Mouse (Mus musculus) neural tube, embryonic 12.5 days (tissue): Measurements from ENCODE around the gene Shbg. TPM values are rescaled to one million over a fixed set of nuclear protein-coding genes. Genes with fewer than 3 reads are reported as not detected.

Source experiments
- ATAC-seq: fragments of 200-750 bp; cut with Nextera tagmentation; 2 replicates; pipeline ENCODE4 v1.8.0; 2017; ENCODE audit warnings: low read depth, mild to moderate bottlenecking, moderate TSS enrichment, moderate library complexity; ENCODE audit not compliant: low FRiP score
- H3K27ac ChIP-seq: fragments of 300-500 bp; sonication (generic); 2 replicates; pipeline ENCODE4 v1.5.1; 2016
- H3K27me3 ChIP-seq: fragments of 300-500 bp; sonication (generic); replicated peaks from 2 replicates; pipeline ENCODE4 v1.6.1; 2016; ENCODE audit warnings: mild to moderate bottlenecking
- H3K36me3 ChIP-seq: fragments of 300-500 bp; sonication (generic); 2 replicates; pipeline ENCODE4 v1.6.1; 2016; ENCODE audit warnings: mild to moderate bottlenecking
- H3K4me1 ChIP-seq: fragments of 300-500 bp; sonication (generic); 2 replicates; pipeline ENCODE4 v1.6.1; 2016
- H3K4me2 ChIP-seq: fragments of 300-500 bp; sonication (generic); replicated peaks from 2 replicates; pipeline ENCODE4 v1.6.1; 2016; ENCODE audit warnings: mild to moderate bottlenecking
- H3K4me3 ChIP-seq: fragments of 300-500 bp; sonication (generic); 2 replicates; pipeline ENCODE4 v1.5.1; 2016
- H3K9ac ChIP-seq: fragments of 300-500 bp; sonication (generic); 2 replicates; pipeline ENCODE4 v1.6.1; 2016; ENCODE audit warnings: mild to moderate bottlenecking
- H3K9me3 ChIP-seq: fragments of 300-500 bp; sonication (generic); 2 replicates; pipeline ENCODE4 v1.6.1; 2016; ENCODE audit warnings: mild to moderate bottlenecking
- WGBS: fragments of 180-500 bp; shearing (Covaris S2); methylation state at CpG from one replicate; pipeline ENCODE4 v1.1.7; 2016; 5-methylcytosine and 5-hydroxymethylcytosine counted together
- polyA plus RNA-seq: library from polyadenylated mRNA; unstranded; fragments of >200 nt; fragmentation: Nextera tagmentation; extraction: Ambion mirVana; gene quantifications from 2 replicates; pipeline ENCODE4 v1.2.1, GENCODE M21; 2016

Gene Shbg
- polyA plus RNA-seq, 1 experiment from 2014 or later, result not detected

DNA sequence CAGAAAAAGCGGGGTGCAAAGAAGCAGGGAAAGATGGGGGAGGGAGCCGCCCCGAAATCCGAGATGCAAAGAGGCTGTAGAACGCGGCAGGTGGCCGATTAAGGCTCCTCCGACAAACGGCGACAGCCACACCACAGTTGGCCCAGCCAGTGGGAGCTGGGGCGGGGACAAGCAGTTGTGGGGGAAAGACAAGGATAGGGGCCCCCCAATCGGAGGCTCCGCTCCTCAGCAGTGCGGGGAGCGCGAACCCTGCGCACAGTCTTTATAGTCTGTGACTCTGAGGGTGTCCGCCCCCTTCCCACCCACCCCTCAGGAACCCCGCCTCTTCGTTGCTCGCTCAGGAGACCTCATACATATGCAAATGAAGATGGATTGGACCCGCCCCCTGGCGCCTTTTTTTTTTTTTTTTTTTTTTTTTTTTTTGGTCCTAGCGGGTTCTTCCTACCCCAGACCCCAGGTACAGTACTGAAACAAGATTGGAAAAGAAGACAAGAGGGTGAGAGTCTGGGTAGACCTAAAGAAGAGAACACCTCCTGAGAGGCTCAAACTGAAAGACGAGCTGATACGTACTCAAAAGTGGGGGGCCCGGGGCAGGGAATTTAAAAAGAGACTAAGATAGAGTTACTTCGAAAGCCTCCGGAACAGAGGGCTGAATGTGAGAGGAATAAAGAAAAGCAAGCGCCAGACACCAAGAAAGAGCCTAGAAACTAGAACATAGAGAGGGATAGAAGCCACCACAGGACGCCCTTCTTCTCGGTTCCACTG is 11.8 kb downstream of the Shbg start, which contains the start of gene Atp1b2:
TSS of gene Atp1b2 (minus strand) at position 217 of the 765 bp plus-strand sequence.
- Histone ChIP-seq H3K36me3 (no peaks in the 10 kb centered on the region), H3K27ac (no peak within 1 kb of the TSS), H3K9ac (peak within 1 kb of the TSS; percentile 77), H3K27me3 (peaks cover 8% of the 10 kb centered on the region; the same call in 1 of the 2 replicates), H3K9me3 (no peaks in the 10 kb centered on the region), H3K4me2 (peak within 1 kb of the TSS; percentile 100), H3K4me1 (peaks cover 24% of the 10 kb centered on the region), H3K4me3 (peak within 1 kb of the TSS; percentile 59)
- 3% methylated on average over 32 of the region's 32 CpGs for WGBS
- ATAC-seq, result peak; percentile 81

DNA sequence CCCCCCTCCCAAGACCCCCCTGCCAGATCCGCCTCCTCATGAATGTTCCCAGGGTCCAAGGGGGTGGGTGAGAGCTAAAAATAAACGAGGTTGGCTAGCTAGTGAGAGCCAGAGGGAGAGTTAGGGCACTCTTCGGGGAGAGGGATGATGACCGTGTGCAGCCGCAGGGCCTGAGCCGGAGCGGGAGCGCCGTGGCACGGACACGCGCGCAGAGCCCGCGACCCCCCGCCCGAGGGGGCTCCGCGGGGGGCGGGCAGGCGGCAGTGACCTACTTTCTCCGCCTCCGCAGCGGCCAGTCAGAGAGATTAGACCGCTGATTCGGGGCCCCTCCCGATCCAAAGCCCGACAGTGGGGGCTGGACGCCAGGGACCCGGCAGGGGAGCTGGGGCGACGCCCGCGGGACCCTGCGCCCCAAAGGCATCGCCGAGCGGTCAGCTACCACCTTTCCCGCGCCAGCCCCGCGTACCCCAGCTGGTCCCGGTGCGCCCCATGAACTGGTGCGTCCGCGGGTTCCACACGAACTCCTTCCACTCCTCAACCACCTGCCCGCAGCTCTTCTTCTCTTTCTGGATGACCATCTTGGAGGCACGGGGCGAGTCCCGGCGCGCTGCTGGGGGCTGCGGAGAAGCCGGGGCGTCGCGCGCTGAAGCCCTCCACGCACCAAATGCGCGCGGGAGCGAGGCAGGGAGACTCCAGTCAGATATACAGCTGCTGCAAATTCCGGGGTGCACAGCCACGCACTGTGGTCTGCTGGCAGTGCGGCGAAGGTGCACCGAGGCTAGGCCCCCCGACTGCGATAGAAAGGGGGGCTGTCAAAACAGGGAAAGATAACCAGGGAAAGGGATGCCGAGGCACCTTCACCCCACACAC is 12.7 kb downstream of the Shbg start:
- H3K4me3 ChIP-seq, result peak overlapping the region; percentile 59
- peak overlapping the region; percentile 77 for H3K9ac ChIP-seq
- peak; percentile 58 for ATAC-seq
- peaks cover 8% of the 10 kb centered on the region; the same call in 1 of the 2 replicates for H3K27me3 ChIP-seq
- no peaks in the 10 kb centered on the region for H3K36me3 ChIP-seq
- WGBS, result under 1% methylated on average over 73 of the region's 73 CpGs
- no peak overlapping the region for H3K27ac ChIP-seq
- H3K4me1 ChIP-seq, result peaks cover 32% of the 10 kb centered on the region
- peak overlapping the region; percentile 100 for H3K4me2 ChIP-seq
- no peaks in the 10 kb centered on the region for H3K9me3 ChIP-seq

DNA sequence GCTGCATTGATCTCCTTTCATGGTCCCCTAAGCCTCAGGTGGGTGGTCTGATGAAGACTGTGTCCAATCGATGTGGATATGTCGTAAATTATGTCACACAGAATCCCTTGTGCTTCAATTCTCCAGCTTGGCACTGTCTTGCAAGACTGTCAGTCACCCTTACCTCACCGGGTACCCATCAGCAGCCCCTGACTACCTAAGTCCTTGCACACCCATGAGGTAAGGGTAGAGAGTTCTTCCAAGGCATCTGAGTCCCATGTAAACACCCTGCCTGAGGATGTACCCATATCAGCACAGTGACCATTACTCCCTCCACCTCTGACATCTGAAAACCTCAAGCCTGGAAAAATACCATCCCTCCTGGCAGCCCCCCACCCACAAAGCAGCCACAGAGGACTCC is 13.4 kb downstream of the Shbg start:
- H3K27ac ChIP-seq, result no peak overlapping the region
- no peaks in the 10 kb centered on the region for H3K36me3 ChIP-seq
- H3K9ac ChIP-seq, result peak overlapping the region; percentile 77
- peaks cover 8% of the 10 kb centered on the region; the same call in 1 of the 2 replicates for H3K27me3 ChIP-seq
- no peaks in the 10 kb centered on the region for H3K9me3 ChIP-seq
- H3K4me2 ChIP-seq, result peak overlapping the region; percentile 100
- peak overlapping the region; percentile 59 for H3K4me3 ChIP-seq
- WGBS, result 51% methylated on average over 3 of the region's 3 CpGs
- ATAC-seq, result no peak
- peaks cover 37% of the 10 kb centered on the region for H3K4me1 ChIP-seq

DNA sequence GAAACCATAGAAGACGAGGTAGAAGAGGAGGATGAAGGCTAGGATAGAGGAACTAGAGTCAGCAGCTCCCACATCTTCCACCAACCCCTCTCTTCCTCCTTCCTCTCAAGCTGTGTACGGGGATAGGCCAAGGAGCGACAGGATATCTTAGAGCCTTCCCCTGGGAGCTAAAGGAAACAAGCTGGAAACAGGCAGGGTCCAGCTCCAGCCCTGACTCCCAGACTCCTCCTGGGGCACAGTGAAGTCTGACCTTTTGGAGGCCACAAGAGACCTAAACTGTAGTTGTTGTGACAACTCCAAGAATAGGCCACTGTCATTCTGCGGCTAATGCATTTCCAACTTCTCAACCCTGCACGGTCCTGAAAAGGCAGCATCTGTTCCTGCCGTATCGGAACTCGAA is 14.2 kb downstream of the Shbg start:
- Histone ChIP-seq H3K9ac (no peak overlapping the region), H3K36me3 (no peaks in the 10 kb centered on the region), H3K27ac (no peak overlapping the region), H3K27me3 (peaks cover 8% of the 10 kb centered on the region; the same call in 1 of the 2 replicates), H3K9me3 (no peaks in the 10 kb centered on the region), H3K4me2 (no peak overlapping the region), H3K4me3 (no peak overlapping the region), H3K4me1 (peaks cover 40% of the 10 kb centered on the region)
- no peak for ATAC-seq
- 82% methylated on average over 8 of the region's 8 CpGs for WGBS

GRCm38 (mm10) chr11:69601768-69602167 is 15.9 kb downstream of the Shbg start:
- peaks cover 8% of the 10 kb centered on the region; the same call in 1 of the 2 replicates for H3K27me3 ChIP-seq
- H3K36me3 ChIP-seq, result no peaks in the 10 kb centered on the region
- no peak for ATAC-seq
- H3K27ac ChIP-seq, result no peak overlapping the region
- H3K4me2 ChIP-seq, result no peak overlapping the region
- peaks cover 40% of the 10 kb centered on the region for H3K4me1 ChIP-seq
- no peaks in the 10 kb centered on the region for H3K9me3 ChIP-seq
- H3K4me3 ChIP-seq, result no peak overlapping the region
- no peak overlapping the region for H3K9ac ChIP-seq
- 89% methylated on average over 3 of the region's 3 CpGs for WGBS

GRCm38 (mm10) chr11:69600098-69600497 is 17.6 kb downstream of the Shbg start:
- Histone ChIP-seq H3K36me3 (no peaks in the 10 kb centered on the region), H3K27ac (no peak overlapping the region), H3K27me3 (peaks cover 5% of the 10 kb centered on the region; the same call in 1 of the 2 replicates), H3K9me3 (no peaks in the 10 kb centered on the region), H3K9ac (0 out of 2 replicates have a peak overlapping the region, but pooled peaks have one; percentile 26), H3K4me1 (peaks cover 29% of the 10 kb centered on the region), H3K4me3 (no peak overlapping the region), H3K4me2 (peak overlapping the region; percentile 38)
- WGBS, result 14% methylated on average over 6 of the region's 6 CpGs
- no peak for ATAC-seq

DNA sequence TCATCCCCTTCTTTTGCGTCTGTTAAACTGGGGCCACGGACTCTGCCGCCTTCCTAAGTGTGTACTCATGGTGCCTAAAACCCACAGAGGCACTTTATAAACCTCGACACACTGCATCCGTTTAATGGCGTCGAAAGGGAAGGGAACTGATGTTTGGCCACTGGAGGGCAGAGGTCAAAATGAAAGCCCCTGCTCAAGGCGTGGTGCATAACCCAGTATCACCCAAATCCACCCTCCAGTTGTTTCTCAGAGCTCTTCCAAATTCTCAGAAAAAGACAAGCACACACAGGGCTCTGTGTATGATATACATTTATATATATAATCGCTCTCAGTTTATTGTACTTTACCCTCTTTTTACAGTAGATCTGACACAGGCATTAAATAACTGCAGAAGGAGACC is 18.3 kb downstream of the Shbg start:
- Histone ChIP-seq H3K4me3 (no peak overlapping the region), H3K27ac (no peak overlapping the region), H3K27me3 (0 out of 2 replicates have a peak, but pooled peaks cover 3% of the 10 kb centered on the region), H3K4me2 (0 out of 2 replicates have a peak overlapping the region, but pooled peaks have one; percentile 38), H3K9me3 (no peaks in the 10 kb centered on the region), H3K4me1 (peaks cover 23% of the 10 kb centered on the region), H3K36me3 (peaks cover 3% of the 10 kb centered on the region; the same call in 1 of the 2 replicates), H3K9ac (no peak overlapping the region)
- WGBS, result 6% methylated on average over 9 of the region's 9 CpGs
- no peak for ATAC-seq

- no peak overlapping the region for H3K27ac ChIP-seq
- no peak overlapping the region for H3K9ac ChIP-seq
- WGBS, result 96% methylated on average over 6 of the region's 6 CpGs
- H3K4me2 ChIP-seq, result no peak overlapping the region
- peaks cover 6% of the 10 kb centered on the region for H3K4me1 ChIP-seq
- no peaks in the 10 kb centered on the region for H3K9me3 ChIP-seq
- peaks cover 29% of the 10 kb centered on the region for H3K36me3 ChIP-seq
- ATAC-seq, result no peak
- H3K4me3 ChIP-seq, result no peak overlapping the region
- no peaks in the 10 kb centered on the region for H3K27me3 ChIP-seq
Observed at GRCm38 (mm10) chr11:69594853-69595252, 22.9 kb downstream of the Shbg start.

DNA sequence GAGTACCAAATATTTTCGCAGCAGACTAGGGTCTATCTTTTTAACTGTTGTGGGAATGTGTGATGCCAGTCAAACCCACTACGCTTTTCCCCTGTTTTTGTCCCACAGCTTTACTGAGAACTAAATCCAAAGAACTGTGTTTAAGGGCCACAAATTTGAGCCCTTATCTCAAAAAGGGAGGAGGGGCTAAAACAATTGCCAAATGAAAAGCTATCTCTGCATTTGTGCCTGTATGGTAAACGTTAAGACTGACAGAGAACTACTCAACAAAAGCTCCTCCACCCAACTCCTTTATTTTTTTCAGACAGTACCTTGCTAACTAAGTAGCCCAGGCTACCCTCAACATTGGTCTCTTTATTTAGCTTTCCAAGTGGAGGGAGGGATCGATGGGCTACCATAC is 24.9 kb downstream of the Shbg start:
- Histone ChIP-seq H3K27me3 (no peaks in the 10 kb centered on the region), H3K9me3 (no peaks in the 10 kb centered on the region), H3K9ac (no peak overlapping the region), H3K36me3 (peaks cover 50% of the 10 kb centered on the region), H3K4me3 (no peak overlapping the region), H3K27ac (no peak overlapping the region), H3K4me2 (no peak overlapping the region), H3K4me1 (no peaks in the 10 kb centered on the region)
- WGBS, result 87% methylated on average over 4 of the region's 4 CpGs
- ATAC-seq, result no peak

GRCm38 (mm10) chr11:69591899-69592637 is 25.6 kb downstream of the Shbg start:
- no peak overlapping the region for H3K4me3 ChIP-seq
- no peak overlapping the region for H3K27ac ChIP-seq
- H3K36me3 ChIP-seq, result peaks cover 57% of the 10 kb centered on the region
- no peaks in the 10 kb centered on the region for H3K9me3 ChIP-seq
- no peaks in the 10 kb centered on the region for H3K4me1 ChIP-seq
- no peak overlapping the region for H3K9ac ChIP-seq
- H3K4me2 ChIP-seq, result no peak overlapping the region
- ATAC-seq, result no peak
- WGBS, result 88% methylated on average over 7 of the region's 7 CpGs
- no peaks in the 10 kb centered on the region for H3K27me3 ChIP-seq

- 87% methylated on average over 3 of the region's 3 CpGs for WGBS
- Histone ChIP-seq H3K4me2 (no peak overlapping the region), H3K4me1 (no peaks in the 10 kb centered on the region), H3K36me3 (peaks cover 63% of the 10 kb centered on the region), H3K27ac (no peak overlapping the region), H3K4me3 (no peak overlapping the region), H3K9me3 (no peaks in the 10 kb centered on the region), H3K27me3 (no peaks in the 10 kb centered on the region), H3K9ac (no peak overlapping the region)
- ATAC-seq, result no peak
Observed at GRCm38 (mm10) chr11:69591424-69591823, 26.3 kb downstream of the Shbg start.
